Mouse (Mus musculus): ENCODE data around the gene Pcgf6. TPM values are rescaled to one million over a fixed set of nuclear protein-coding genes. Genes with fewer than 3 reads are reported as not detected.

The Pcgf6 gene
- 4.8 and 8.8 TPM in 2 replicates for polyA plus RNA-seq (2012; rRNA removed)

GRCm38 (mm10) chr19:47050271-47051032 lies at the start of gene Pcgf6:
Gene Pcgf6 (minus strand): TSS chr19:47050906.
- Histone ChIP-seq H3K27ac (ENCODE audit: insufficient read depth, low read length) (peak within 1 kb of the TSS; percentile 85), H3K4me1 (ENCODE audit: control insufficient read depth, insufficient read depth, insufficient read length) (peaks cover 3% of the 10 kb centered on the region; the same call in 1 of the 2 replicates), H3K36me3 (ENCODE audit: control insufficient read depth, insufficient read depth, low read length) (peaks cover 7% of the 10 kb centered on the region), H3K4me3 (ENCODE audit: extremely low read depth, insufficient read depth, insufficient read length) (peak within 1 kb of the TSS; percentile 87), H3K27me3 (ENCODE audit: control insufficient read depth, insufficient read depth, low read length) (no peaks in the 10 kb centered on the region)
- under 1% methylated on average over 75 of the region's 75 CpGs for WGBS
- DNase-seq (ENCODE audit: low read depth in 1 of 2, low spot score in 2 of 2), result peak; percentile 68 to 88
- TF ChIP-seq POLR2A (IDR thresholded peaks at IDR 0.05; ENCODE audit: low read depth, low read length) (no peak), CTCF (IDR thresholded peaks at IDR 0.05; ENCODE audit: extremely low read depth, insufficient read depth, insufficient read length, insufficient replicate concordance) (no peak)

GRCm38 (mm10) chr19:47090550-47091156 lies 39.9 kb upstream of the Pcgf6 start, which contains the start of the genes Usmg5 and Pdcd11:
Gene Usmg5 (minus strand): TSS chr19:47090647.
Gene Pdcd11 (plus strand): TSS chr19:47090768.
- H3K27ac ChIP-seq (ENCODE audit: insufficient read depth, low read length), result peak within 1 kb of the TSS; percentile 65
- H3K27me3 ChIP-seq (ENCODE audit: control insufficient read depth, insufficient read depth, low read length), result no peaks in the 10 kb centered on the region
- under 1% methylated on average over 55 of the region's 56 CpGs for WGBS
- peak; percentile 90 to 95 for DNase-seq (ENCODE audit: low read depth in 1 of 2, low spot score in 2 of 2)
- no peak for TF ChIP-seq CTCF (IDR thresholded peaks at IDR 0.05; ENCODE audit: extremely low read depth, insufficient read depth, insufficient read length, insufficient replicate concordance)
- TF ChIP-seq POLR2A (IDR thresholded peaks at IDR 0.05; ENCODE audit: low read depth, low read length), result peak; percentile 70; the same call in 1 of the 2 replicates
- H3K4me3 ChIP-seq (ENCODE audit: extremely low read depth, insufficient read depth, insufficient read length), result peak within 1 kb of the TSS; percentile 77
- peaks cover 2% of the 10 kb centered on the region; the same call in 1 of the 2 replicates for H3K4me1 ChIP-seq (ENCODE audit: control insufficient read depth, insufficient read depth, insufficient read length)
- H3K36me3 ChIP-seq (ENCODE audit: control insufficient read depth, insufficient read depth, low read length), result peaks cover 7% of the 10 kb centered on the region

- no peak for TF ChIP-seq POLR2A (IDR thresholded peaks at IDR 0.05; ENCODE audit: low read depth, low read length)
- TF ChIP-seq CTCF (IDR thresholded peaks at IDR 0.05; ENCODE audit: extremely low read depth, insufficient read depth, insufficient read length, insufficient replicate concordance), result no peak
- peak overlapping the region; percentile 55 for H3K27ac ChIP-seq (ENCODE audit: insufficient read depth, low read length)
- H3K27me3 ChIP-seq (ENCODE audit: control insufficient read depth, insufficient read depth, low read length), result no peaks in the 10 kb centered on the region
- peaks cover 6% of the 10 kb centered on the region for H3K36me3 ChIP-seq (ENCODE audit: control insufficient read depth, insufficient read depth, low read length)
- H3K4me3 ChIP-seq (ENCODE audit: extremely low read depth, insufficient read depth, insufficient read length), result peak overlapping the region; percentile 77
- 1% methylated on average over 36 of the region's 36 CpGs for WGBS
- peak in 1 of 2 experiments; percentile 5 for DNase-seq (ENCODE audit: low read depth in 1 of 2, low spot score in 2 of 2)
- H3K4me1 ChIP-seq (ENCODE audit: control insufficient read depth, insufficient read depth, insufficient read length), result peaks cover 2% of the 10 kb centered on the region; the same call in 1 of the 2 replicates
These were observed 39.2 kb upstream of the Pcgf6 start for GRCm38 (mm10) chr19:47089718-47090525.

- no peaks in the 10 kb centered on the region for H3K27me3 ChIP-seq (ENCODE audit: control insufficient read depth, insufficient read depth, low read length)
- no peak overlapping the region for H3K27ac ChIP-seq (ENCODE audit: insufficient read depth, low read length)
- 88% methylated on average over 3 of the region's 3 CpGs for WGBS
- DNase-seq (ENCODE audit: low read depth in 1 of 2, low spot score in 2 of 2), result no peak
- H3K4me3 ChIP-seq (ENCODE audit: extremely low read depth, insufficient read depth, insufficient read length), result no peak overlapping the region
- H3K4me1 ChIP-seq (ENCODE audit: control insufficient read depth, insufficient read depth, insufficient read length), result peaks cover 2% of the 10 kb centered on the region; the same call in 1 of the 2 replicates
- peaks cover 11% of the 10 kb centered on the region; the same call in 1 of the 2 replicates for H3K36me3 ChIP-seq (ENCODE audit: control insufficient read depth, insufficient read depth, low read length)
- TF ChIP-seq CTCF (IDR thresholded peaks at IDR 0.05; ENCODE audit: extremely low read depth, insufficient read depth, insufficient read length, insufficient replicate concordance), result no peak
- no peak for TF ChIP-seq POLR2A (IDR thresholded peaks at IDR 0.05; ENCODE audit: low read depth, low read length)
These were observed 37.5 kb upstream of the Pcgf6 start for GRCm38 (mm10) chr19:47088226-47088625.

GRCm38 (mm10) chr19:47067924-47068611 lies 17.4 kb upstream of the Pcgf6 start:
- H3K4me3 ChIP-seq (ENCODE audit: extremely low read depth, insufficient read depth, insufficient read length), result peak overlapping the region; percentile 98
- under 1% methylated on average over 67 of the region's 72 CpGs for WGBS
- peaks cover 8% of the 10 kb centered on the region for H3K36me3 ChIP-seq (ENCODE audit: control insufficient read depth, insufficient read depth, low read length)
- peak; percentile 61 to 82 for DNase-seq (ENCODE audit: low read depth in 1 of 2, low spot score in 2 of 2)
- no peak for TF ChIP-seq CTCF (IDR thresholded peaks at IDR 0.05; ENCODE audit: extremely low read depth, insufficient read depth, insufficient read length, insufficient replicate concordance)
- peak; percentile 15 for TF ChIP-seq POLR2A (IDR thresholded peaks at IDR 0.05; ENCODE audit: low read depth, low read length)
- H3K27me3 ChIP-seq (ENCODE audit: control insufficient read depth, insufficient read depth, low read length), result no peaks in the 10 kb centered on the region
- H3K27ac ChIP-seq (ENCODE audit: insufficient read depth, low read length), result peak overlapping the region; percentile 94
- peaks cover 3% of the 10 kb centered on the region for H3K4me1 ChIP-seq (ENCODE audit: control insufficient read depth, insufficient read depth, insufficient read length)
